Mouse (Mus musculus) ES-E14 (cell line): ENCODE data around the gene Pygo2. TPM values are rescaled to one million over a fixed set of nuclear protein-coding genes. Genes with fewer than 3 reads are reported as not detected.
A peak's percentile ranks its signal among the peaks of the same experiment; 100 is the strongest.

ENCODE experiments used
- DNase-seq: peaks from one replicate; pipeline ENCODE4 v3.0.0-alpha.2; 2013; ENCODE audit warnings: low read depth, low spot score
- H3K27ac ChIP-seq: 2 replicates; pipeline ENCODE4 v1.5.1; 2012; ENCODE audit warnings: low read depth, mild to moderate bottlenecking, low read length, moderate library complexity, mixed read lengths; ENCODE audit not compliant: poor library complexity, insufficient read depth, severe bottlenecking
- H3K36me3 ChIP-seq: 2 replicates; pipeline ENCODE4 v1.6.1; 2012; ENCODE audit warnings: mild to moderate bottlenecking, low read length, moderate library complexity, mixed read lengths; ENCODE audit not compliant: control insufficient read depth, poor library complexity, insufficient read depth, severe bottlenecking
- H3K4me1 ChIP-seq, 2 experiments: fragments of 150-350 bp in 1 of 2; sonication (generic) in 1 of 2; 2 replicates each; pipeline ENCODE4 v1.6.1; 2012; ENCODE audit warnings: low read length in 2 of 2, mild to moderate bottlenecking in 1 of 2, mixed read lengths in 1 of 2; ENCODE audit not compliant: control insufficient read depth in 2 of 2, insufficient read depth in 2 of 2, poor library complexity in 1 of 2
- H3K4me3 ChIP-seq, 2 experiments: fragments of 150-350 bp in 1 of 2; sonication (generic) in 1 of 2; 2 replicates each; pipeline ENCODE4 v1.5.1; 2012; ENCODE audit warnings: low read length in 2 of 2, low read depth in 1 of 2, mild to moderate bottlenecking in 1 of 2, mixed read lengths in 1 of 2; ENCODE audit not compliant: insufficient read depth in 1 of 2, poor library complexity in 1 of 2, severe bottlenecking in 1 of 2
- H3K9ac ChIP-seq: 2 replicates; pipeline ENCODE4 v1.6.1; 2012; ENCODE audit warnings: low read depth, mild to moderate bottlenecking, low read length, mixed read lengths; ENCODE audit not compliant: poor library complexity, insufficient read depth, severe bottlenecking
- H3K9me3 ChIP-seq: fragments of 150-350 bp; sonication (generic); 2 replicates; pipeline ENCODE4 v1.6.1; 2012; ENCODE audit warnings: low read depth, mild to moderate bottlenecking, low read length; ENCODE audit not compliant: control insufficient read depth, insufficient read depth
- CHD2 ChIP-seq: IDR thresholded peaks from 2 replicates; pipeline ENCODE4 v1.6.1; 2014; ENCODE audit warnings: mild to moderate bottlenecking, low read depth, low read length, inconsistent platforms
- HCFC1 ChIP-seq: IDR thresholded peaks from 2 replicates; pipeline ENCODE4 v1.6.1; 2012; ENCODE audit warnings: low read length, inconsistent platforms, borderline replicate concordance; ENCODE audit not compliant: insufficient read depth
- ZC3H11A ChIP-seq: IDR thresholded peaks from 2 replicates; pipeline ENCODE4 v1.6.1; 2012; ENCODE audit warnings: low read depth, mild to moderate bottlenecking, inconsistent platforms, low read length, borderline replicate concordance
- ZNF384 ChIP-seq: IDR thresholded peaks from 2 replicates; pipeline ENCODE4 v1.6.1; 2012; ENCODE audit warnings: low read depth, low read length, inconsistent platforms
- in situ Hi-C, 2 experiments: fragments of 600-800 bp; cut with MboI; formaldehyde crosslinking; loops; one replicate each; pipeline ENCODE4 v1.15.1; 2025; ENCODE audit warnings: low sequenced_read_pairs in 2 of 2, inconsistent platforms in 1 of 2; ENCODE audit not compliant: unreplicated experiment in 2 of 2
- total RNA-seq: library from RNA; depleted of rRNA; stranded (reverse); fragments of 300-350 nt; gene quantifications from 2 replicates; pipeline ENCODE4 v1.2.3, GENCODE M21; 2012

The Pygo2 gene
- total RNA-seq, 1 experiment: 39.2 TPM

GRCm38 (mm10) chr3:89418170-89418860 lies 11.7 kb upstream of the Pygo2 start, which contains the start of the genes Cks1b and Shc1:
Cks1b (minus strand) TSS chr3:89418383.
Shc1 (plus strand) TSS chr3:89418443.
- peak; percentile 96 for DNase-seq
- Histone ChIP-seq H3K9me3 (no peaks in the 10 kb centered on the region), H3K9ac (peak within 1 kb of the TSS; percentile 94), H3K4me3 (peak within 1 kb of the TSS; percentile 87 to 98), H3K27ac (peak within 1 kb of the TSS; percentile 96), H3K36me3 (peaks cover 22% of the 10 kb centered on the region), H3K4me1 (peaks cover 12 to 13% of the 10 kb centered on the region in 2 experiments; a peak in 3 of 4 replicates)
- in situ Hi-C loops: no loop called here
- TF ChIP-seq CHD2 (peak; percentile 45; the same call in 1 of the 2 replicates), ZC3H11A (no peak), HCFC1 (peak; percentile 57; the same call in 1 of the 2 replicates)

DNA sequence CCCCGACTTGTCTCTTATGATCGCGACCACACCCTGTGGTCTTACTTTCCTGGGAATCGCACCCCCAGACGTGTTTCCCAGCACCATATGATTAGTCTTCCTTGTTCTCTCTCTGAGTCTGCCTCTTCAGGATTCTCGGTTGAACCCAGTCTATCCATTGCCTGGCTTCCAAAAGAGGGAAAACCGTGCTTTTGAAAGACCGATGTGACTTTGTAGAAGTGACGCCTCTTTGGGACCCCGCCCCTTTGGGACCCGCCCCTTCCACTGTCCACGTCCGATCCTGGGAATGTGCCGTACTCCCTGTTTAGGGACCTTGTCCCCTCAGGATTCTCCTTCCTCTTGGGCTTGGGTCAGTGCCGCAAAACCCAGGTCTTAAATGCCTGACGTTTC lies 11.2 kb upstream of the Pygo2 start:
- H3K9ac ChIP-seq: peak overlapping the region; percentile 94
- H3K36me3 ChIP-seq: peaks cover 24% of the 10 kb centered on the region
- H3K4me1 ChIP-seq: peaks cover 13 to 17% of the 10 kb centered on the region in 2 experiments; a peak in 3 of 4 replicates
- H3K27ac ChIP-seq: peak overlapping the region; percentile 92
- in situ Hi-C loops: no loop called here
- TF ChIP-seq HCFC1: no peak
- TF ChIP-seq CHD2: no peak
- no peak for TF ChIP-seq ZNF384
- H3K4me3 ChIP-seq: peak overlapping the region; percentile 87 to 98
- no peaks in the 10 kb centered on the region for H3K9me3 ChIP-seq
- DNase-seq: no peak

DNA sequence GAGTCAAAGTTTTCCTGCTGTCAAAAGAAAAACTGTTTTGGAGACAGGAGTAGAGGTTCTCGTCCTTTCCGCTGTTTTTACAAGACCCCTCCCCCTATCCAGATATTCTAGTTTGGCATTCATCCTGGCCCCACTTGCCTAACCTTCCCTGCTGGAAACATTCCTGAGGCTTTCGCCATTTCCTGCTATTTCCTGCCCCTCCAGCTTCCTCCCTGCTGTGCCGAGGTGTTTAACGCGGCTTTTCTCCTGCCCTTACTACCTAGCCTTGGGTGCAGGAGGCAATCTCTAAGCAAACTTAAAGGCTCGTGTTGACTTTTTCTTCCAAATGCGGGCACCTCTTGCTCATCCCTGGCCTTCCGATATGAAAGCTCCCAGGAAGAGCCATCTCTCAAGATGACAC lies 10.4 kb upstream of the Pygo2 start:
- in situ Hi-C loops: no loop called here
- H3K36me3 ChIP-seq: peaks cover 26% of the 10 kb centered on the region
- peak overlapping the region; percentile 87 to 98 for H3K4me3 ChIP-seq
- peak overlapping the region; percentile 93 for H3K27ac ChIP-seq
- H3K9ac ChIP-seq: peak overlapping the region; percentile 94
- H3K9me3 ChIP-seq: no peaks in the 10 kb centered on the region
- no peak for TF ChIP-seq CHD2
- peak; percentile 9; the same call in 1 of the 2 replicates for TF ChIP-seq HCFC1
- DNase-seq: no peak
- H3K4me1 ChIP-seq: peaks cover 15 to 23% of the 10 kb centered on the region in 2 experiments; a peak in 3 of 4 replicates

DNA sequence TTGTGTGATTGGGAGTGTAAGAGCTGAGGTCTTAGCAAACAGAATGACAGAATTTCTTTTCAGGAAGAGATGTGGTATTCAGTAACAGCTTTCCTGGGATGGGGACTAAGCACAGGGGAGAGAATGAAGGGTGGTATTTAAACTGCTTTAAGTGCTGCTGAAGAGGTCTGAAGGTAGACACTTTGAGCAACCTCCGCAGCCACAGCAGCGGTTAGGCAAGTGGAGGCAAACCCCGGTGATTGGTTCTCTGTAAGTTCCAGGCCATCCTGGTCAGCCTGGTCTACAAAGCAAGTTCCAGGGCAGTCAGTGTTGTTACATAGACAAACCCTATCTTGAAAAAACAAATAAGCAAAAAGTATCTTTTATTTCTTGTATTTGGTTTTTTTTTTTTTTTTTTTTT lies 10.0 kb upstream of the Pygo2 start:
- Histone ChIP-seq H3K4me1 (peaks cover 19 to 26% of the 10 kb centered on the region in 2 experiments), H3K4me3 (peak overlapping the region; percentile 87 to 98), H3K36me3 (peaks cover 26% of the 10 kb centered on the region), H3K9ac (peak overlapping the region; percentile 65), H3K27ac (peak overlapping the region; percentile 93), H3K9me3 (no peaks in the 10 kb centered on the region)
- in situ Hi-C loops: no loop called here
- TF ChIP-seq CHD2 (no peak), HCFC1 (no peak), ZNF384 (0 out of 2 replicates have a peak, but pooled peaks have one; percentile 60)
- no peak for DNase-seq

DNA sequence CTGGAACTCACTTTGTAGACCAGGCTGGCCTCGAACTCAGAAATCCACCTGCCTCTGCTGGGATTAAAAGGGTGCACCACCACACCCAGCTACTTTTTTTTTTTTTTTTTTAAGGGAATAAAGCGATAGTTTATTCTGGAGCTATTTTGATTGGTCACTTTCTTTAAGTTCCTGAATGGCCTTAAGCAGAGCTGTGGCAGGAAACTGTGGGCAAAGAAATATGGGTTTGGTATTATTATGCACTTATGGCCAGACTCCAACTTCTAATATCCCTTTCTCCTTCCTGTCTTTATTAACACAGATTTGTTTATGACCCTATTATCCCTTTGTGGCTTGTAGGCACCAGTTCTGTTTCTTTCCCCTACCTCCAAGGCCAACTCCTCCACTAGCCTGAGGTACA lies 9.6 kb upstream of the Pygo2 start:
- Histone ChIP-seq H3K27ac (peak overlapping the region; percentile 70), H3K9me3 (no peaks in the 10 kb centered on the region), H3K4me3 (peak overlapping the region; percentile 80 to 98; a peak in 3 of 4 replicates), H3K36me3 (peaks cover 27% of the 10 kb centered on the region), H3K9ac (no peak overlapping the region; the same call in 1 of the 2 replicates), H3K4me1 (peaks cover 22 to 29% of the 10 kb centered on the region in 2 experiments)
- DNase-seq: no peak
- in situ Hi-C loops: no loop called here
- TF ChIP-seq ZC3H11A (no peak), ZNF384 (0 out of 2 replicates have a peak, but pooled peaks have one; percentile 3), HCFC1 (no peak), CHD2 (no peak)
